Mouse (Mus musculus) spleen, embryonic (tissue): ENCODE data around the gene Fam181b.

Experiments used
- CTCF ChIA-PET: fragments of 350-600 bp; sonication (Branson Sonifier 250); formaldehyde crosslinking; loops from one replicate; lab custom pipeline; 2022; lab: Charles Lee

Gene Fam181b

GRCm38 (mm10) chr7:93079785-93080730 lies at the start of gene Fam181b:
TSS of gene Fam181b (plus strand) at chr7:93079865.
- CTCF ChIA-PET: no interaction called here

DNA sequence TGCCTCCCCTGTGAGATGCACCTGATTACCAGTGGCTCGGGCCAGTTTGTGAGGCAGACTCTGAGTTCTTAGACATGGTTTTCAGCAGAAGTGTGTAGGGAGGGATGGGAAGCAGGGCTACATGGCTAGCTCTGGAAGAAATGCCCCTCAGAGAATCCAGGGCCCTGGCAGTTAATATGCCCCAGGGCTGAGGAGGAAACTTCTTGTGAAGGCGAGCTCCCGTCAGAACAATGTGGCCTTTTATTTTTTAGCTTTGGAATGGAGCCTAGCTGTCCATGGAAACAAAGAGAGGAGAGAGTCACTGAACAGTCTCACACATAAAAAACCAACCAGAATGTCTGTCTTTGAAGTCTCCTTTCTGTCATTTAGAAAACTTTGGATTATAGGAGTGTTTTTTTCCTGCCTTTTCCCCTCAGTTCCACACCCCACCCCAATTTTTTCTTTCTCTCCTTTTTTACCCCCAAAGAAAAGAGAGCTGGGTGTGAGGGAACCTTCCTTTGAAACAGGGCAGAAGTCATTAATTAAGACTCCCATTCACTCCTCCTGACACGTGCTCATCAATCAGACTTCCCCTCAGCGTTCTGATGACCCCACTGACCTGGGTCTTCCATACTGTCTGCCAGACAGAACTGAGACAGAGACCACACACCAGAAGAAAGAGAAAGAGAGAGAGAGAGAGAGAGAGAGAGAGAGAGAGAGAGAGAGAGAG lies 41.7 kb upstream of the Fam181b start:
- CTCF ChIA-PET: no interaction called here

GRCm38 (mm10) chr7:93038472-93038828 lies 41.2 kb upstream of the Fam181b start:
- CTCF ChIA-PET: no interaction called here

GRCm38 (mm10) chr7:93039542-93039941 lies 40.1 kb upstream of the Fam181b start:
- CTCF ChIA-PET: no interaction called here

GRCm38 (mm10) chr7:93044359-93044758 lies 35.3 kb upstream of the Fam181b start:
- CTCF ChIA-PET: no interaction called here

DNA sequence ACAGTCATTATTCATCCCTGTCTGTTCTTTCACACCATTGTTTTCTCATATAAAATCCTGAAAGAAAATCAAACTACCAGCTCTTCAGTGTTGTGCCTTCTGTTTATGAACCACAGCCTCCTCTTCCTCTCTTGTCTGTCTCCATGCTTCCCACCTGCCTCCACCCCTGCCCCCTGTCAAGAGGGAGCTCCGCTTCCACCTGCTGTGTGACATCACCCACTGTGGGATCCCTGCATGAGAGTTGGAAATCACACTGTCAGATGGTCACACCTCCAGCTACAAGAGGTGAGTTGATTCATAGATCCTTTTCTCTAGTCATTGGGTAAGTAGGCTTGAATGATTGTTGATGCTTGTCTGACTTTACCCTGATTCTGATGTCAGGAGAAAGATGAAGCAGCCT lies 34.9 kb upstream of the Fam181b start:
- CTCF ChIA-PET: no interaction called here

DNA sequence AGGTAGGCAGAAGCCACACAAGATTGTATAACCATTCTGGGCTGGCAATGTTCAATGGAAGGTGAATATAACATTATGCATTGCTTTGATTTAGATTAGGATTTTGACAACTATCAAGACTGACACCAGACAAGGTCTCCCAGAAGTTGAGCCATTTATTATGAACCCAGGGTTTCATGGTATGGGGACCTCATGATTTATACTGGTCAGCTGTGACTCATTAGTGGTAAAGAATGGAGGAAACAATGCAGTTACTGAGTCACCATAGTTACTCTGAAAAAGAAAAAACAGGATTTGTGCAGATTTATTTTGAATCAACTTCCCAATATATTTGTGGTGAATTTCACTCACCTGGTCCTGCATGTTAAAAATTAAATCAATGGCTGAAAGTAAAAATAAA lies 18.8 kb upstream of the Fam181b start:
- CTCF ChIA-PET: interaction anchor here (0.6 kb wide), 1 partner anchor 800 kb away, joined by 4 read pairs; no protein-coding TSS in a partner anchor

DNA sequence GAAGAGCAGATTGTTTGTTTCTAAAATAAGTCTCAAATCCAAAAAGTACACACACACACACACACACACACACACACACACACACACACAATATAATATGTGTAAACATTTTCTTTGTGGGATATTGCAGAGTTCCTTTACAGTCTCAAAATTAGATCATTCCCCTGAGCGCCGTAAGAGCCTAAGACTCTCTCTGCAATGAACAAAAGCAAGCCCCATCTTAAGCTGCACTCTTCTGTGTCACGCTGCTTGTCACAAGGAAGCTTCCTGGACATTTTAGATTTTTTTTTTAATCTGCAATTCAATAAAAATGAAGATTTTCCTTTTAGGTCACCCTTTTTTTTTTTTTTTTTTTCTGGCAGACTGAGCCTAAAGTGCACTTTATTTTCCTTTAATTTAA lies 17.9 kb upstream of the Fam181b start:
- CTCF ChIA-PET: no interaction called here

DNA sequence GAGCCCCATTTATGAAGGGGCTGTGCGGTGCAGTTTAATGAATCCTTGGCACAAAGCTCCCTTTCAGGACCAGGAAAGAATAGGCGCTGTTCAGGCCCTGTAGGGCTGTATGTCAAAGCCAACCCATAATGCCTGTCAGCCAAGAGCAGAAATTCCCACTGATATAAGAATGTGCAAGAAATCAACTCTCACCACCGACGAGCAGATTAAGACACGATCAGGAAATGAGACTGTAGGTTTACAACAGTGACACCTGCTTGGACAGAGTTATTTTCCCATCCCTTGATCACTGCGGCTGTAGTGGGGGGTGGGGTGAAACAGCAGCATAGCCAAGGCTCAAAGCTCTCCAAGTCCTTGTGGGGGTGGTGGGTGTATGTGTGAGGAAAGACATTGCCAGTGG lies 17.5 kb upstream of the Fam181b start:
- CTCF ChIA-PET: no interaction called here

GRCm38 (mm10) chr7:93067464-93068015 lies 12.1 kb upstream of the Fam181b start:
- CTCF ChIA-PET: no interaction called here

DNA sequence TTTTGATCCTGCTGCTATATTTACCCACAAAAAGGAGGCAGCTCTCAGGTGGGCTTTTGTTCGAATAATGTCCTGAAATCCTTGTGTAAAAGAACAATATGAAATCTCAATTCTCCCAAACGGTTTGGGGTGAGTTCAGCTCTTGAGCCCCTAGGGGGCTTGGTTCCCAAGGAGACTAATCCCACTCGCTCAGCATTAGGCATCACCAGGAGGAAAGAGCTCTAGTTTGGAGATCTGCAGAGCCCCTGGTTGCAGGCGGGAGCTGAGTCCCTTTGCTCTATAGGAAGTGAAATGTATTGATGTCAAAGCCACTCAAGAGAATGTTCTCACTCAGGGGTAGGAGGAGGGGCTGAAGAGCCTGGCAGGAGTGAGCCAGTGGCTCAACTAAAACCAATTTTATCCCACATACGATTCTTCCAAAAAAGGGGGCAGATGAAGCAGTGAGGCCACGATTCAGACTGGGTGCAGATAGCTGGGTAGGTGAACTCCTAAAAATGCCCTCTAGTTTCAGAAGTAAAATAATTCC lies 3.2 kb upstream of the Fam181b start:
- CTCF ChIA-PET: no interaction called here

- CTCF ChIA-PET: no interaction called here
These were observed 263 bp upstream of the Fam181b start for GRCm38 (mm10) chr7:93079420-93079784.

DNA sequence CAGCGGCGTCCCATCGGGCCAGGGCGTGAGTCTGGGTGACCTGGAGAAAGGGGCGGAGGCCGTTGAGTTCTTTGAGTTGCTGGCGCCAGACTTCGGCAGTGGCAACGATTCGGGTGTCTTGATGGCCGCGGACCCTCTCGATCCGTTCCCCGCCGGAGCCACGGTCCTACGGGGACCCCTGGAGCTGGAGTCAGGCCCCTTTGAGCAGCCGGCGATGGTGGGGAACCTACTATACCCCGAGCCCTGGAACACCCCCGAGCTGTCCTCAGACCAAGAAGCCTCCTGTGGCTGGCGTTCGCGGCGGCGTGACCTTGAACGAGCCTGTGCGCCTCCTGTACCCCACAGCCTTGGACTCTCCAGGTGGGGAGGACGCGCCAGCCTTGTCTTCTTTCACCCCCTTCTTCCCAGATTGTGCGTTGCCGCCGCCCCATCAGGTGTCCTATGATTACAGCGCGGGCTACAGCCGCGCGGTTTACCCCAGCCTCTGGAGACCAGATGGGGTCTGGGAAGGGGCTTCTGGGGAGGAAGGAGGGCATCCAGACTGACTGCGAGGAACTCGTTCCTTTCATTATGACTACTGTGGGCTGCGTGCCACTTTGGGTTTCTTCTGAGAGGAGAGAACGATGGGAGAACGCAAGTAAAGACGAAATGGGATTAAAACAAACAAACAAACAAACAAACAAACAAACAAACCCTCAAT lies 1.2 kb downstream of the Fam181b start:
- CTCF ChIA-PET: no interaction called here

DNA sequence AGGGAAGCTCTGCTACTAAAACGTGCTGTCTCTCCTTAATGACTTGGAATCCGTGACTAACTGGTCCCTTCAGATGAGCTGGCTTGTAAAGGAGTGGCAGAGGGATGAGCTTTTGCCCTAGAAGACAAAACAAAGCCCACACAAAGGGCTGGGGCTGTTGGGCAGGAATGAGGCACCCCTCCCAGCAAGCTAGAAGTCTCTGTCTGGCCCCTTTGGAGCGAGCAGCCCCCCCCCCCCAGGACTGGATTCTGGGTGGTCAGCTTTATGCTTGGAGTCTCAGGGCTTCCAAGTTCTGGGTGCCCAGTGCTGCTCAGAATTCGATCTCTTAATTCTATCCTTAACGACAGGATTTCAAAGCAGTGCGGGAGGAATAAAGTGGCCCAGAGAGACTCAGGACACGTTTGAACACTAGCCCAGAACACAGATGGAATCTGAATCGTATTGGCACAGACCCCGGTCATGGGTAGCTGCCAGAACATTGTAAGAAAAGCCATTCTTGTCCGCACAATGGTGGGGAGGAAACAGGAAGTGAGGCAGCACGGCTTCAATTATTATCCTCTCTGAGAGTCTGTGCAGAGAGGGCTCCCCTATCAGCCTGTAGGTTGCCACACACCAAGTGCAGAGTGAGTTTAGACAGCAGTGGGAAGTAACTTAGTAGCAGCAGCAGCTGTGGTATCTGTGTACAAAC lies 13.8 kb downstream of the Fam181b start:
- CTCF ChIA-PET: no interaction called here

GRCm38 (mm10) chr7:93095511-93095910 lies 15.8 kb downstream of the Fam181b start:
- CTCF ChIA-PET: no interaction called here

GRCm38 (mm10) chr7:93104776-93105340 lies 25.2 kb downstream of the Fam181b start:
- CTCF ChIA-PET: no interaction called here

DNA sequence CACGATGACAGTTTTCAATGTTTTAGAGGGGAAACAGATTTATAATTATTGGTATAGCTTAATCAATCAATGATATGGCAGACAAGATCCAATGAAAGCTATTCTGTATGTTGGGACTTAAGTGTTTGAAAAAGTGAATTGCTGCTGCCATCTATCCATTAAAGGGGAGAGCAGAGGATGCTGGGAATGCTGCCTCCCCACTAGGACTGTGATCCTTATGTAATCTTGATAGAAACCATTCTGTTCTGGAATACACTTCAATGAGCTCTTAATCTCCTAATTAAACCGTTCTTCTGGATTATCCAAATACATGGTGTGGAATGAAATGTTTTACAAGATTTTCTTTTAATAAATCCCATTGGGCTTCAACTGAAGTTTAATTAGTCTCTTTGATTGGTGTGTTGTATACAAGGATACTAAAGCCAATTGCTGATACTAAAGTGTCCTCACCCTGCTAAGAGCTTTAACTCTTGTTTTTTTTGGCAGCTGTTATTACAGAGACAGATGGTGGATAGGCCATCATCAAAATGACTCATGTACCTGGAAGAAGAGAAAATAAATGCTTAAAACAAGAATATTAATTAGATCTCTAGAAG lies 30.8 kb downstream of the Fam181b start:
- CTCF ChIA-PET: no interaction called here

GRCm38 (mm10) chr7:93111056-93111455 lies 31.4 kb downstream of the Fam181b start:
- CTCF ChIA-PET: no interaction called here

DNA sequence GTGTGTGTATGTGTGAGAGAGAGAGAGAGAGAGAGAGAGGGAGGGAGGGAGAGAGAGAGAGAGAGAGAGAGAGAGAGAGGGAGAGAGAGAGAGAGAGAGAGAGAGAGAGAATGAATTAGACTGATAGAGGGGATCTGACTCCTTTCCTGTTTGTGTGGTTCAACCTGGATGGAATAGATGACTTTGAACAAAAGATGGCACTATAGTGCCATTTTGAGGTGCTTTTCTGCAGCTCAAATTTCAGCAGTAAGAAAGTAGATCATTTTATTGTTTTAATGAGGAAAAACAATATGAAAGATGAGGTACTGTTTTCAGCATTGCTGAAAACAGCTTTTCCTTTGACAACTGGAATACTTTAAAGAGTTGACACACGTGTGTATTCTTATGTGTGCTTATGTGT lies 37.9 kb downstream of the Fam181b start:
- CTCF ChIA-PET: no interaction called here

GRCm38 (mm10) chr7:93123936-93124335 lies 44.3 kb downstream of the Fam181b start:
- CTCF ChIA-PET: no interaction called here
